Comparison of ENCODE assay signal across 25 mouse cellular contexts in the genomic region with DNA sequence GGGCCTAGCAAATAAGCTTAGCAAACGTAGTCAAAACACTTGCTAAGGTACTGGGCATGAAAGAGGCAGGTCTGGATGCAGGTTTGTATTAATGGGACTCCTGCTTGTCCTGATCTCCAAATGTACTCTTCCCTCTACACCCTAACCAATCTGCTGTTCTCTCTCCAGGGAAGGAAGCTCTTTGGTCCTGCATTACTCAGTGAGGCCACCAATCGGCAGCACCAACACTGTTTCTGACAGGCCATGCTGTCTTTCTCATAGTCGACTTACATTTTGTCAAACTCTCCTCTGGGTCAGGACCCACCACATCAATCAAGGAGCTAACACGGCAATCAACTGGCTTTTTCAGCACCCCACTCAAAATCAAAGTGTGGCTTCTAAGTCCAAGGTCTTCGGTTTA. TPM values are rescaled to one million over a fixed set of nuclear protein-coding genes. Genes with fewer than 3 reads are reported as not detected.
DNase-seq lines count a peak whose midpoint lies in the region; ATAC-seq and TF ChIP-seq lines count a peak whose summit lies in the region.
"Had no signal": no experiment of that assay in that cellular context is flagged by ENCODE, and none has a peak within 500 bp of the region (broad histone marks: within the 10 kb centered on the region; RNA-seq: fewer than 3 reads in every experiment).

No protein-coding gene starts in this region.

- no peaks in the 10 kb centered on the region for H3K9me3 ChIP-seq in intestine, postnatal 0 days (ENCODE audit: control insufficient read depth)
- no peaks in the 10 kb centered on the region for H3K9me3 ChIP-seq in intestine, embryonic 16.5 days (ENCODE audit: control insufficient read depth, low read length)
- H3K9me3 ChIP-seq in lung, postnatal 0 days (ENCODE audit: low read length): no peaks in the 10 kb centered on the region
- no peaks in the 10 kb centered on the region for H3K9me3 ChIP-seq in hindbrain, postnatal 0 days (ENCODE audit: low read length)
- H3K9me3 ChIP-seq: forebrain, embryonic 12.5 days; heart, embryonic 15.5 days; intestine, embryonic 15.5 days; limb, embryonic 13.5 days; midbrain, embryonic 10.5 days; neural tube, embryonic 13.5 days had no signal

- no peak overlapping the region for H3K27ac ChIP-seq in intestine, postnatal 0 days (ENCODE audit: low read depth, low read length)
- no peak overlapping the region for H3K27ac ChIP-seq in intestine, embryonic 16.5 days (ENCODE audit: low read length)
- no peak overlapping the region for H3K27ac ChIP-seq in lung, postnatal 0 days (ENCODE audit: low read length)
- no peak overlapping the region for H3K27ac ChIP-seq in hindbrain, postnatal 0 days
- H3K27ac ChIP-seq: forebrain, embryonic 12.5 days; heart, embryonic 15.5 days; intestine, embryonic 15.5 days; left cerebral cortex, adult 2 months; limb, embryonic 13.5 days; macrophage; midbrain, embryonic 10.5 days; neural tube, embryonic 13.5 days had no signal

- no peak overlapping the region for H3K4me2 ChIP-seq in intestine, postnatal 0 days (replicated peaks; ENCODE audit: low read depth)
- H3K4me2 ChIP-seq in intestine, embryonic 16.5 days (ENCODE audit: low read depth, low read length): no peak overlapping the region
- no peak overlapping the region for H3K4me2 ChIP-seq in lung, postnatal 0 days (replicated peaks; ENCODE audit: low read depth, low read length)
- H3K4me2 ChIP-seq in hindbrain, postnatal 0 days (ENCODE audit: low read depth, low read length): no peak overlapping the region
- H3K4me2 ChIP-seq: forebrain, embryonic 12.5 days; heart, embryonic 15.5 days; intestine, embryonic 15.5 days; limb, embryonic 13.5 days; neural tube, embryonic 13.5 days had no signal

- ATAC-seq in intestine, postnatal 0 days: no peak
- no peak for ATAC-seq in intestine, embryonic 16.5 days
- ATAC-seq in lung, postnatal 0 days: no peak
- no peak for ATAC-seq in hindbrain, postnatal 0 days
- ATAC-seq: forebrain, postnatal 0 days; hindbrain, embryonic 16.5 days; intestine, embryonic 15.5 days; midbrain, embryonic 16.5 days had no signal

- H3K4me3 ChIP-seq in intestine, postnatal 0 days (ENCODE audit: low read depth, low read length): no peak overlapping the region
- H3K4me3 ChIP-seq in intestine, embryonic 16.5 days (ENCODE audit: low read length): no peak overlapping the region
- H3K4me3 ChIP-seq in lung, postnatal 0 days (ENCODE audit: low read depth, low read length): no peak overlapping the region
- H3K4me3 ChIP-seq in hindbrain, postnatal 0 days (ENCODE audit: low read length): no peak overlapping the region
- H3K4me3 ChIP-seq: forebrain, embryonic 12.5 days; heart, embryonic 15.5 days; intestine, embryonic 15.5 days; left cerebral cortex, adult 2 months; limb, embryonic 13.5 days; midbrain, embryonic 10.5 days; myocyte; neural tube, embryonic 13.5 days had no signal

- H3K9ac ChIP-seq in intestine, postnatal 0 days (ENCODE audit: low read depth, low read length): no peak overlapping the region
- no peak overlapping the region for H3K9ac ChIP-seq in intestine, embryonic 16.5 days (ENCODE audit: low read depth, low read length)
- H3K9ac ChIP-seq in lung, postnatal 0 days (replicated peaks; ENCODE audit: low read depth): no peak overlapping the region
- no peak overlapping the region for H3K9ac ChIP-seq in hindbrain, postnatal 0 days (replicated peaks; ENCODE audit: low read length)
- H3K9ac ChIP-seq: forebrain, embryonic 12.5 days; forebrain, postnatal 0 days; heart, embryonic 15.5 days; intestine, embryonic 15.5 days; limb, embryonic 13.5 days; neural tube, embryonic 13.5 days had no signal

- H3K36me3 ChIP-seq in intestine, postnatal 0 days (ENCODE audit: control insufficient read depth, insufficient read depth): peaks cover 24% of the 10 kb centered on the region
- H3K36me3 ChIP-seq in intestine, embryonic 16.5 days (ENCODE audit: control insufficient read depth, insufficient read depth, low read length): no peaks in the 10 kb centered on the region
- H3K36me3 ChIP-seq in lung, postnatal 0 days (ENCODE audit: insufficient read depth, low read length): no peaks in the 10 kb centered on the region
- 0 out of 2 replicates have a peak, but pooled peaks cover 6% of the 10 kb centered on the region for H3K36me3 ChIP-seq in hindbrain, postnatal 0 days (ENCODE audit: insufficient read depth, low read length)
- H3K36me3 ChIP-seq: heart, embryonic 15.5 days; intestine, embryonic 15.5 days; neural tube, embryonic 13.5 days had no signal

- no peaks in the 10 kb centered on the region; the same call in 1 of the 2 replicates for H3K4me1 ChIP-seq in intestine, postnatal 0 days (replicated peaks; ENCODE audit: control insufficient read depth, insufficient read depth, low read length)
- peaks cover 14% of the 10 kb centered on the region for H3K4me1 ChIP-seq in intestine, embryonic 16.5 days (ENCODE audit: control insufficient read depth, insufficient read depth, low read length)
- H3K4me1 ChIP-seq in lung, postnatal 0 days (ENCODE audit: insufficient read depth, low read depth, low read length): peaks cover 5% of the 10 kb centered on the region; the same call in 1 of the 2 replicates
- H3K4me1 ChIP-seq in hindbrain, postnatal 0 days (ENCODE audit: insufficient read depth, low read length): 0 out of 2 replicates have a peak, but pooled peaks cover 4% of the 10 kb centered on the region

- TF ChIP-seq CTCF in intestine, postnatal 0 days (IDR thresholded peaks at IDR 0.05; ENCODE audit: low read depth): peak; percentile 26
- TF ChIP-seq CTCF in lung, postnatal 0 days (IDR thresholded peaks at IDR 0.05): peak; percentile 29
- TF ChIP-seq CTCF in hindbrain, postnatal 0 days (IDR thresholded peaks at IDR 0.05; ENCODE audit: low read depth): no peak

- WGBS in intestine, postnatal 0 days: 82% methylated on average over 5 of the region's 5 CpGs
- 77% methylated on average over 5 of the region's 5 CpGs for WGBS in intestine, embryonic 16.5 days
- WGBS in lung, postnatal 0 days: 56% methylated on average over 5 of the region's 5 CpGs
- 83% methylated on average over 5 of the region's 5 CpGs for WGBS in hindbrain, postnatal 0 days

- TF ChIP-seq EP300 in lung, postnatal 0 days (IDR thresholded peaks at IDR 0.05): no peak

- H3K27me3 ChIP-seq in intestine, postnatal 0 days (replicated peaks; ENCODE audit: control insufficient read depth, insufficient read depth, low read length): no peaks in the 10 kb centered on the region
- no peaks in the 10 kb centered on the region for H3K27me3 ChIP-seq in intestine, embryonic 16.5 days (replicated peaks; ENCODE audit: control insufficient read depth, insufficient read depth, low read length)
- H3K27me3 ChIP-seq in lung, postnatal 0 days (replicated peaks; ENCODE audit: insufficient read depth, low read length): no peaks in the 10 kb centered on the region
- H3K27me3 ChIP-seq in hindbrain, postnatal 0 days (ENCODE audit: insufficient read depth, low read length): no peaks in the 10 kb centered on the region
- H3K27me3 ChIP-seq: forebrain, embryonic 12.5 days; heart, embryonic 15.5 days; intestine, embryonic 15.5 days; limb, embryonic 13.5 days; neural tube, embryonic 13.5 days had no signal

- no peak for DNase-seq in lung, postnatal 0 days (ENCODE audit: low spot score)
- DNase-seq in lung, postnatal 36 days: no peak
- peak; percentile 66 for DNase-seq in R1 (ENCODE audit: low read depth, low spot score)
- no peak for DNase-seq in hindbrain, postnatal 0 days (ENCODE audit: low spot score)
- DNase-seq in adrenal gland, adult (ENCODE audit: inconsistent age in 2 of 2, low spot score in 1 of 2): no peak
- DNase-seq: adrenal gland, postnatal 25 days; cerebellum, adult 2 months; cerebellum, postnatal 14 days; forebrain, postnatal 0 days; gastrocnemius, postnatal 10 days; kidney, postnatal 25 days; thymus, postnatal 4 days had no signal

RNA-seq across cellular contexts. Expression of a gene that starts 5.4 kb away (rescaled TPM):
- 15.3 and 15.9 TPM in 2 replicates for polyA plus RNA-seq in intestine, postnatal 0 days (2015; fragmentation: Nextera tagmentation; extraction: Ambion mirVana)
- polyA plus RNA-seq in intestine, embryonic 16.5 days (2015; fragmentation: Nextera tagmentation; extraction: Ambion mirVana): 54.5 and 55.6 TPM in 2 replicates
- polyA plus RNA-seq in lung, postnatal 0 days (2015; fragmentation: Nextera tagmentation; extraction: Ambion mirVana): 11.2 and 12.1 TPM in 2 replicates
- 46.1 and 47.3 TPM in 2 replicates for total RNA-seq in hindbrain, postnatal 0 days (2014; rRNA removed)
- 38.1 and 39.1 TPM in 2 replicates for polyA plus RNA-seq in hindbrain, postnatal 0 days (2015; fragmentation: Nextera tagmentation; extraction: Ambion mirVana)
